Mouse (Mus musculus) c-Kit-negative CD71-positive TER-119-positive erythroid progenitor cells, embryonic 14.5 days (primary cell): ENCODE measurements around the gene Gm7861.
"Not testable (repeated sequence)": the region's sequence is repeated elsewhere in the genome, so short reads cannot be mapped to it uniquely, and the experiment has no call there.

Source experiments
- DNase-seq: peaks from one replicate; pipeline ENCODE4 v3.0.0-alpha.2; 2013; ENCODE audit warnings: low read depth, low spot score

Gene Gm7861

GRCm38 (mm10) chr8:21594408-21594807, at the start of gene Gm7861:
TSS of gene Gm7861 (minus strand) at chr8:21594508.
- not testable (repeated sequence) for DNase-seq

DNA sequence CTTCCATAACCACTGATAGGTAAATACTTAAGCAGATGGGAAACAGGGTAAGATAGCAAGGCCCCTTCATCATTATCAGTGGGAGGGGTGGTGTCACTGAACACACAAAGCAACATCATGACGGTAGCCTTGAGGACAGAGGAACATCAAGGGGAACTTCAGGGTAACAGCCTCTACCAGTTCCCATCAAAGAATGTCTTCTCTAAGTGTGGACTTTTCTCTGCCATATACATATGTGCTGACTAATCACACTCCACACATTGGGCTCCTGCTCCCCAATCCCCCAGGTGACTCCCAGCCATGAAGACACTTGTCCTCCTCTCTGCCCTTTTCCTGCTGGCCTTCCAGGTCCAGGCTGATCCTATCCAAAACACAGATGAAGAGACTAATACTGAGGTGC, 23.6 kb upstream of the Gm7861 start, which contains the start of gene Defa26:
Defa26 (plus strand) TSS at position 301 of the 400 bp plus-strand sequence.
- DNase-seq, result not testable (repeated sequence)

GRCm38 (mm10) chr8:21582706-21583105, 11.6 kb downstream of the Gm7861 start, which contains the start of gene Defa28:
TSS of gene Defa28 (plus strand) at chr8:21583006.
- DNase-seq, result not testable (repeated sequence)

- DNase-seq, result not testable (repeated sequence)
Measured at GRCm38 (mm10) chr8:21565086-21565485, 29.2 kb downstream of the Gm7861 start, which contains the start of gene Defa37. TSS of gene Defa37 (plus strand) at chr8:21565386.
